Mouse (Mus musculus): Measurements from ENCODE around the gene Mindy4.

GRCm38 (mm10) chr6:55337242-55337641, 134.1 kb downstream of the Mindy4 start:
- TF ChIP-seq CTCF (IDR thresholded peaks at IDR 0.05; ENCODE audit: low read depth) (no peak), EP300 (IDR thresholded peaks at IDR 0.05; ENCODE audit: low read depth) (no peak)
